Comparison of ENCODE assay signal across 19 mouse cellular contexts in genomic region chr3:57102254-57102653, GRCm38 (mm10).
DNase-seq lines count a peak whose midpoint lies in the region; ATAC-seq lines count a peak whose summit lies in the region.
"Had no signal": no experiment of that assay in that cellular context is flagged by ENCODE, and none has a peak within 500 bp of the region (broad histone marks: within the 10 kb centered on the region; RNA-seq: fewer than 3 reads in every experiment).

No protein-coding gene starts in this region.

- ATAC-seq in frontal cortex, adult (ENCODE audit: low TSS enrichment): peak; percentile 87
- no peak for ATAC-seq in monocyte, adult 5-6 weeks (replicated peaks; ENCODE audit: insufficient number of reproducible peaks, low FRiP score, low TSS enrichment, poor library complexity, severe bottlenecking)
- ATAC-seq: midbrain, embryonic 15.5 days; Patski had no signal

- no peak for DNase-seq in frontal cortex, postnatal 10 days (ENCODE audit: low spot score in 2 of 2)
- DNase-seq in layer of hippocampus, adult 9-11 months: peak; percentile 5
- no peak for DNase-seq in layer of hippocampus, postnatal 36 days
- DNase-seq in right cerebral cortex, adult 18-20 months: peak; percentile 3
- no peak for DNase-seq in right cerebral cortex, postnatal 10 days (ENCODE audit: low spot score in 2 of 2)
- DNase-seq: adrenal gland, postnatal 36 days; B cell, adult 2 months; cerebellum, adult 2 months; cerebellum, postnatal 25 days; gastrocnemius, postnatal 25 days; heart, adult 18-20 months; heart, postnatal 10 days; kidney, adult 11 months; lung, postnatal 14 days; right cerebral cortex, postnatal 14 days had no signal

Comparison
In these comparisons a context has a peak if more than half of its experiments do, and no peak if none do; other contexts are left out.
1. DNase-seq: peak in layer of hippocampus, adult 9-11 months (single experiment) and right cerebral cortex, adult 18-20 months (single experiment); none in frontal cortex, postnatal 10 days (0 of 2), layer of hippocampus, postnatal 36 days (0 of 2) and right cerebral cortex, postnatal 10 days (0 of 2).